Mouse (Mus musculus): ENCODE results near the gene Bub3.

GRCm38 (mm10) chr7:131602106-131602505, 42.1 kb downstream of the Bub3 start:
- TF ChIP-seq MAX (IDR thresholded peaks at IDR 0.05; ENCODE audit: low read length), result no peak
- TF ChIP-seq BHLHE40 (IDR thresholded peaks at IDR 0.05; ENCODE audit: borderline replicate concordance, low read depth, low read length), result no peak
- TF ChIP-seq KAT2A (conservative IDR thresholded peaks at IDR 0.05; ENCODE audit: low read depth, low read length), result no peak
- TF ChIP-seq UBTF (IDR thresholded peaks at IDR 0.05; ENCODE audit: borderline replicate concordance, insufficient read depth, low read depth, low read length), result no peak
- TF ChIP-seq POLR2A (IDR thresholded peaks at IDR 0.05; ENCODE audit: control insufficient read depth in 1 of 2, insufficient read depth in 1 of 2, low read depth in 1 of 2, low read length in 2 of 2, poor library complexity in 1 of 2), result no peak
- TF ChIP-seq CTCF (IDR thresholded peaks at IDR 0.05 in 2 of 3, conservative IDR thresholded peaks at IDR 0.05 in 1 of 3; ENCODE audit: control insufficient read depth in 1 of 3, insufficient read depth in 1 of 3, low read depth in 2 of 3, low read length in 3 of 3, poor library complexity in 1 of 3, severe bottlenecking in 1 of 3), result no peak
- TF ChIP-seq ZNF384 (IDR thresholded peaks at IDR 0.05; ENCODE audit: low read depth, low read length), result no peak
- TF ChIP-seq MAZ (IDR thresholded peaks at IDR 0.05; ENCODE audit: low read depth, low read length), result no peak
- no peak for TF ChIP-seq ELF1 (IDR thresholded peaks at IDR 0.05; ENCODE audit: low read depth, low read length)
- no peak for TF ChIP-seq GATA1 (IDR thresholded peaks at IDR 0.05; ENCODE audit: low read depth, low read length)
- no peak for TF ChIP-seq CHD1 (IDR thresholded peaks at IDR 0.05; ENCODE audit: low read depth, low read length)
